Mouse (Mus musculus): ENCODE results near the gene Mau2.

DNA sequence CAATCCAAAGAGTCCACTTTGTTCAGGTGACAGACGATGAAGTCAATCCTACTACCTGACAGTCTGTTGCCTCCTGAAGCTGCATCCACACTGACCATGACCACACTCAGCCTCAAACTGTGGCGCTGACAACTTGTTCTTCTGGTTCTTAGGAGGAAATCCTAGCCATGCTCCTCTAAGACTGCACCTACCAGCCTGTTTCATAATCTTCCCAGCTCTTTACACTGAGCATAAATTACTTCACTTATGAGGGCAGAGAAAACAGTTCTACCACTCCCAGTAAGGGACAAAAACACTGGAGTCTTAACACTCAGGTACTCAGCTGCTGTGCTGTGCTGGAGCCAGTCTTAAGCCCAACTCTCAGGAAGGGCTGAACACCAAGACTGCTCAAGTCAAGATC is 71.7 kb downstream of the Mau2 start:
- no peak for TF ChIP-seq TAL1 (IDR thresholded peaks at IDR 0.05; ENCODE audit: low read length)
- no peak for TF ChIP-seq GATA1 (IDR thresholded peaks at IDR 0.05; ENCODE audit: low read length)

All from erythroblast, embryonic 14.5 days (primary cell).